Mouse (Mus musculus): ENCODE measurements around the gene Mog. TPM values are rescaled to one million over a fixed set of nuclear protein-coding genes. Genes with fewer than 3 reads are reported as not detected.

The Mog gene
- total RNA-seq, 1 experiment from 2014 or later, result not detected

DNA sequence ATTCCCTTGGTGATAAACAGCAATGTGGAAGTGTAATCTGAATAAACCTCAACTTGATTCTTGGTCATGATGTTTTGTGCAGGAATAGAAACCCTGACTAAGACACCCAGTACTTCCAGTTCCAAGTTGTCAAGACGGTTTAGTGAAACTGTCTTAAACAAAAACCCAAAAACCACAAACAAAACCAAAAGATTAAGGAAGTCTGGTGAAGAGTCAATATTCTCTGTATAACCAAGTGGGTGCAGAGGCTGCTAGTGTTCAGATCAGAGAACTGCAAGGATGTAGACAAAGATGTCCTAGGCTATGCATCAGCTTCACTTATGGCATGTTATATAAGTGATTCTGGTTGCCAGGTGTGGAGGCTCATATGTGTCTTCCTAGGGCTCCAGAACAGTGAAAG, 56.3 kb downstream of the Mog start:
- no peak for ATAC-seq (replicated peaks; ENCODE audit: insufficient number of reproducible peaks, low FRiP score, low TSS enrichment, poor library complexity, severe bottlenecking)

DNA sequence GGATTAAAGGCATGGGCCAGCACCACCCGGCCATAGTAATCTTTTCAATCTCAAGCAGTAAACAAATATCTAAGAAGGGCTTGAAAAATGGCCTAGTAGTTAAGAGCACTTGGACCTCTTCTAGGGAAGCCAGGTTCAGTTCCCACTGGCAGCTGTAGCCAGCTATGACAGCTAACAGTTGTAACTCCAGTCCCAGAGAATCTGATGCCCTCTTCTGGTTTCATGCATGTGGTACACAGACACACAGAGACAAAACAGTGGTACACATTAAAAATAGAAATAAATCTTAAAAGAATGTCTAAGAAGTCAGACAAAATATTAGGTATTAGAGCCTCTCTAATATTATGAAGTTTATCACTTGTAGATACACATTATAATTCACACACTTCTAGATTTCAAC, 62.1 kb downstream of the Mog start:
- no peak for ATAC-seq (replicated peaks; ENCODE audit: insufficient number of reproducible peaks, low FRiP score, low TSS enrichment, poor library complexity, severe bottlenecking)

Other genes with a start within 250 kb of the Mog start
- gene H2-M10.6, start 211.2 kb downstream of the Mog start, total RNA-seq (2017), result not detected in 3 replicates
- 45.2 to 61.6 TPM (median 45.5 TPM) in 3 replicates for gene Trim26, start 186.3 kb downstream of the Mog start, total RNA-seq (2017)
- not detected in 3 replicates for gene Trim15, start 156.2 kb downstream of the Mog start, total RNA-seq (2017)
- gene Trim10, start 153.8 kb downstream of the Mog start, total RNA-seq (2017), result 0.49 to 16.6 TPM (median 11.1 TPM) in 3 replicates
- not detected in 3 replicates for gene Trim40, start 133.3 kb downstream of the Mog start, total RNA-seq (2017)
- gene Trim31, start 125.3 kb downstream of the Mog start, total RNA-seq (2017), result not detected in 3 replicates
- 2.6 TPM in 1 of 3 replicates, not detected in the others for gene Rnf39, start 80.5 kb downstream of the Mog start, total RNA-seq (2017)
- 41.5 to 96.1 TPM (median 79.2 TPM) in 3 replicates for gene Ppp1r11, start 71.7 kb downstream of the Mog start, total RNA-seq (2017)
- gene Znrd1, start 64.8 kb downstream of the Mog start, total RNA-seq (2017), result 28.2 to 45.0 TPM (median 30.5 TPM) in 3 replicates
- 1.1 to 4.4 TPM (median 3.4 TPM) in 3 replicates for gene Znrd1as, start 64.8 kb downstream of the Mog start, total RNA-seq (2017)
- not detected in 3 replicates for gene 2410137M14Rik, start 42.2 kb downstream of the Mog start, total RNA-seq (2017)
- not detected in 3 replicates for gene H2-M5, start 33.9 kb downstream of the Mog start, total RNA-seq (2017)
- gene Zfp57, start 22.2 kb downstream of the Mog start, total RNA-seq (2017), result 0.64 to 3.4 TPM in 2 of 3 replicates, not detected in the other
- gene Gabbr1, start 22.6 kb upstream of the Mog start, total RNA-seq (2017), result 20.1 to 24.2 TPM (median 24.1 TPM) in 3 replicates
- gene Olfr90, start 65.1 kb upstream of the Mog start, total RNA-seq (2017), result not detected in 3 replicates
- not detected in 3 replicates for gene Olfr91, start 74.9 kb upstream of the Mog start, total RNA-seq (2017)
- 0.48 TPM in 1 of 3 replicates, not detected in the others for gene Olfr92, start 96.7 kb upstream of the Mog start, total RNA-seq (2017)
- gene Olfr93, start 138.1 kb upstream of the Mog start, total RNA-seq (2017), result not detected in 3 replicates
- not detected in 3 replicates for gene Ubd, start 170.5 kb upstream of the Mog start, total RNA-seq (2017)
- not detected in 3 replicates for gene Olfr94, start 177.6 kb upstream of the Mog start, total RNA-seq (2017)
- gene Olfr95, start 189.7 kb upstream of the Mog start, total RNA-seq (2017), result not detected in 3 replicates
- gene Olfr96, start 196.7 kb upstream of the Mog start, total RNA-seq (2017), result not detected in 3 replicates
- gene Olfr97, start 213.9 kb upstream of the Mog start, total RNA-seq (2017), result not detected in 3 replicates
- not detected in 3 replicates for gene Olfr98, start 240.4 kb upstream of the Mog start, total RNA-seq (2017)
- gene H2-M3, start 246.8 kb upstream of the Mog start, total RNA-seq (2017), result 78.7 to 86.4 TPM (median 79.2 TPM) in 3 replicates

All from monocyte, adult 5-6 weeks (primary cell).